Mouse (Mus musculus) hindbrain, embryonic 16.5 days (tissue): ENCODE measurements around the gene Gon7. TPM values are rescaled to one million over a fixed set of nuclear protein-coding genes. Genes with fewer than 3 reads are reported as not detected.

Source experiments
- ATAC-seq: fragments of 200-750 bp; cut with Nextera tagmentation; 2 replicates; pipeline ENCODE4 v1.8.0; 2017; ENCODE audit warnings: moderate TSS enrichment, moderate library complexity
- H3K27ac ChIP-seq: fragments of 300-500 bp; sonication (generic); 2 replicates; pipeline ENCODE4 v1.5.1; 2014; ENCODE audit warnings: low read depth, mild to moderate bottlenecking, control low read depth, low read length, moderate library complexity
- H3K27me3 ChIP-seq: fragments of 300-500 bp; sonication (generic); replicated peaks from 2 replicates; pipeline ENCODE4 v1.6.1; 2014; ENCODE audit warnings: low read length; ENCODE audit not compliant: control insufficient read depth, insufficient read depth
- H3K36me3 ChIP-seq: fragments of 300-500 bp; sonication (generic); 2 replicates; pipeline ENCODE4 v1.6.1; 2014; ENCODE audit warnings: mild to moderate bottlenecking, low read length, moderate library complexity, mixed read lengths; ENCODE audit not compliant: control insufficient read depth, insufficient read depth
- H3K4me1 ChIP-seq: fragments of 300-500 bp; sonication (generic); 2 replicates; pipeline ENCODE4 v1.6.1; 2014; ENCODE audit warnings: low read depth, low read length; ENCODE audit not compliant: control insufficient read depth, insufficient read depth
- H3K4me2 ChIP-seq: fragments of 300-500 bp; sonication (generic); 2 replicates; pipeline ENCODE4 v1.6.1; 2014; ENCODE audit warnings: mild to moderate bottlenecking, low read length, control low read depth, moderate library complexity
- H3K4me3 ChIP-seq: fragments of 300-500 bp; sonication (generic); 2 replicates; pipeline ENCODE4 v1.5.1; 2014; ENCODE audit warnings: mild to moderate bottlenecking, low read length, control low read depth, moderate library complexity
- H3K9ac ChIP-seq: fragments of 300-500 bp; sonication (generic); 2 replicates; pipeline ENCODE4 v1.6.1; 2014; ENCODE audit warnings: low read depth, mild to moderate bottlenecking, control low read depth, low read length, moderate library complexity
- H3K9me3 ChIP-seq: fragments of 300-500 bp; sonication (generic); 2 replicates; pipeline ENCODE4 v1.6.1; 2014; ENCODE audit warnings: mild to moderate bottlenecking, low read length, moderate library complexity; ENCODE audit not compliant: control insufficient read depth
- WGBS: fragments of 180-500 bp; shearing (Covaris S2); extraction: QIAGEN DNeasy Blood & Tissue Kit; methylation state at CpG from one replicate; pipeline ENCODE4 v1.1.7; 2014; 5-methylcytosine and 5-hydroxymethylcytosine counted together
- polyA plus RNA-seq: library from polyadenylated mRNA; unstranded; fragments of >200 nt; fragmentation: Nextera tagmentation; extraction: Ambion mirVana; gene quantifications from 2 replicates; pipeline ENCODE4 v1.2.1, GENCODE M21; 2015

Gene Gon7
- polyA plus RNA-seq, 1 experiment from 2014 or later, result 45.2 TPM

DNA sequence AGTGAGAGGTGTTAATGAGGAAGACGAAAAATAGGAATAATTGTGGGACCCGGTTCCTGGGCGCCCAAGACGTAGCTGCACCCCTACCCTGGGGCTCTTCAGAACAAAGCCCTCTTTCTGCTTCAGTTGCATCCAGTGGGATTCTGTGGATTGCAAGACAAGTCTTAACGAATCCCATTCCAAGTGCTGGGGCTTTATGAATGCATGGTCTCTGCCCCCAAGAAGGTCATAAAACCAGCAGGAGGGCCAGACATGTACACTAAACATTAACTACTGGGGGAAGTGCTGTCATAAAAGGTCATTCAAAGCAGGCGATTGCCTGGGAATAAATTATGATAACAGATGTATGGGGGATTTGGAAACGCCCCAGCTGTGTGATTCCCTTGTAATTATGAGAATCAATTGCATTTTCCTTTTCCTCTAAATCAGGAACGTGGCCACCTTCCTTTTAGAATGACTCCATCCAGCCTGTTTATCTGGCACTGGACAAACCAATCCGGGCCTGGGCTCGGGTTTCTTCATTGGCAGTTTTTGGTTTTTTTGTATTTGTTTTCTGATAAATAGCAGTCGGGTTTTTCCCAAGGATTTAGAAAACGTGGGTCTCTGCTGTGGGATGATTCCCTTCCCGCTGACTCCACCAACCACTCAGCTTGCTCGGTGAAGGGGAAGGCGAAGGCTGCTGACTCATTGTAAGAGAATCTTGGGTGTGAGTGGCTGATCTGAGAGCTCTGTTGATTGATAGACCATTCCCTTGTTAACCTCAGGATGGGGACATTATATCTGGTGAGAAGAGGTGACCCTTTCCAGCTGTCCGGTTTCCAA lies 26.6 kb downstream of the Gon7 start:
- H3K9me3 ChIP-seq, result no peaks in the 10 kb centered on the region
- WGBS, result 27% methylated on average over 16 of the region's 16 CpGs
- peak overlapping the region; percentile 26; the same call in 1 of the 2 replicates for H3K4me3 ChIP-seq
- H3K27me3 ChIP-seq, result no peaks in the 10 kb centered on the region
- H3K4me2 ChIP-seq, result peak overlapping the region; percentile 45
- no peak overlapping the region for H3K9ac ChIP-seq
- ATAC-seq, result peak; percentile 53
- H3K36me3 ChIP-seq, result no peaks in the 10 kb centered on the region
- H3K4me1 ChIP-seq, result peaks cover 15% of the 10 kb centered on the region
- peak overlapping the region; percentile 68 for H3K27ac ChIP-seq

DNA sequence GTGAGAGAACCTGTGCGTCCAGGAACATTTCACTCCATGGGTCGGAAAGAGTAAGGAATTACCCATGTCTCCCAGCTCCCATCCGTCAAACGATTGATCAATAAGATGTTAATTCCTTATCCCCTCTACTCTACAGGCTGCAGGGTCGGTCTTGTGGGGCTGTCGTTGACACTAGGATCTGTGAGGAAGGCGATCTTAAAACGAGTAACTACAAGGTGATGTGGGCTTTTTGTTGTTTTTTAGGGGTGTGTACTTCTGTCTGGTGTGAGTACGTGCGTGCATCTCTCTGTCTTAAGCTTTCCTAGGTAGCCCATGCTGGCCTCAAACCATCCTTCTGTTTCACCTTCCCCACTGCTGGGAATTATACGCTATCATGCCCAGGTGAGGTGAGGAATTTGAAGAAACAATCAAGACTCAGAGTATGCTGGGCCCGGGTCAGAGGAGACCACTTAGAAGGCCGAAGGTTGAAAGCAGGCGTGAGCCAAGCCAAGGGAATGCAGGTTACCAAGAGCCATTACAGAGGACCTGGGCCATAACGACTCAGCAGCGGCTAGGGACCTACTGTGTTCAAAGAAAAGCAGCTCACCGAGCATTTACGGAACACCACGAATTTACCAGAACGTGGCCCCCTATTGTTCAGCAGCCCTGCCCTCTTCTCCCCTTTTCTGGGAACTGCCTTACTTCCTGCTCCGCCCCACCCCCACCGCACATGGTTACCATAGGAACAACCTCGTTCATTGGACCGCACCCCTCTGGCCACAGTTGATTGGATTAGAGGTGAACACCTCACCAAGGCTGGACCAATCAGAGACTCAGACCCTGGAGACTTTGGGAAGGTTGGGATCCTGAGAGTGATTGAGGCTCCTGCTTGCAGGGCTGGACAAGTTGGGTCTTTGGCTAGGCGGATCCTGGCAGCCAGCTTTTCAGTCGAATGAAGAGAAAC lies 27.5 kb downstream of the Gon7 start:
- Histone ChIP-seq H3K9ac (peak overlapping the region; percentile 37; the same call in 1 of the 2 replicates), H3K4me2 (peak overlapping the region; percentile 45), H3K27ac (peak overlapping the region; percentile 73), H3K36me3 (no peaks in the 10 kb centered on the region), H3K9me3 (no peaks in the 10 kb centered on the region), H3K4me3 (peak overlapping the region; percentile 26), H3K4me1 (peaks cover 15% of the 10 kb centered on the region), H3K27me3 (no peaks in the 10 kb centered on the region)
- ATAC-seq, result peak; percentile 98
- 29% methylated on average over 26 of the region's 26 CpGs for WGBS

DNA sequence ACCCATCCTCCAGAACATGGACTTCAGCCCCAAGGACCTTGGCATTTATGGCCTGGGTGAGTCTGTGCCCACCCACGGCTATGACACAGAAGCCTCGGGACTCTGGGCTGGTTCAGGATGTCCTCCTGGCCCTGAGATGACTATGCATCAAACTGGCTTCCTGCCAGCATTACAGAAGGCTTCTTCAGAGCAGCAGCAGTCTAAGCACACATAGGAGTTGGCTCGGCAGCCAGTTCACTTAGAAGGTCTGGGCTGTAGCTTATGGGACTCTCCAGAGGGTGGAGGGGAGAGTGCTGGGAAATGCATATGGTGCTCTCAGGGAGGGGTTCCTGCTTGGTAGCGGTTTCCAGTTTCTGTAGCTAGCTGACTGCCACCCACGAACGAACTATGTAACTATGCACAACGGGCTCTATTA lies 31.8 kb downstream of the Gon7 start:
- Histone ChIP-seq H3K27ac (no peak overlapping the region), H3K4me1 (peaks cover 9% of the 10 kb centered on the region), H3K4me2 (no peak overlapping the region), H3K9ac (no peak overlapping the region), H3K27me3 (no peaks in the 10 kb centered on the region), H3K36me3 (no peaks in the 10 kb centered on the region), H3K9me3 (no peaks in the 10 kb centered on the region), H3K4me3 (no peak overlapping the region)
- WGBS, result 72% methylated on average over 7 of the region's 7 CpGs
- ATAC-seq, result no peak

DNA sequence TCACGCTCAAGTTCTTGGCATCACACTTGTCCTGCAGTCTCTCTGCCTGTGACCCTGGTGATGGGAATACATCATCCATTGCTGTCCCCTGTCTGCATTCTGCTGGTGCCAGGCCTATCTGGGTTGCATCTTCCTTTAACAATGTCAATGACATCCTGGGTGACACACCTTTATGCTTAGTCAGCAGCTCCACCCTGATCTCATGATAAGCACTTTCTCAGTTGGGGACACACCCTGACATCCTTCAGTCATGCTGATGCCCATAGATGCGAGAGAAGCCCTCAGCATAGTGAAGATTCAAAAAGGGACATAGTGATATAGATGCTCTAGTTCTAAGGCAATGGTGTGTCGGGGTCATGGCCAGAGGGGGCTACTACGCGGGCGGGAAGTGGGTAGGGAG lies 32.5 kb downstream of the Gon7 start:
- H3K9ac ChIP-seq, result no peak overlapping the region
- H3K27ac ChIP-seq, result no peak overlapping the region
- no peak for ATAC-seq
- no peaks in the 10 kb centered on the region for H3K9me3 ChIP-seq
- no peak overlapping the region for H3K4me3 ChIP-seq
- WGBS, result 93% methylated on average over 6 of the region's 6 CpGs
- no peaks in the 10 kb centered on the region for H3K27me3 ChIP-seq
- H3K4me2 ChIP-seq, result no peak overlapping the region
- H3K36me3 ChIP-seq, result no peaks in the 10 kb centered on the region
- peaks cover 3% of the 10 kb centered on the region for H3K4me1 ChIP-seq

DNA sequence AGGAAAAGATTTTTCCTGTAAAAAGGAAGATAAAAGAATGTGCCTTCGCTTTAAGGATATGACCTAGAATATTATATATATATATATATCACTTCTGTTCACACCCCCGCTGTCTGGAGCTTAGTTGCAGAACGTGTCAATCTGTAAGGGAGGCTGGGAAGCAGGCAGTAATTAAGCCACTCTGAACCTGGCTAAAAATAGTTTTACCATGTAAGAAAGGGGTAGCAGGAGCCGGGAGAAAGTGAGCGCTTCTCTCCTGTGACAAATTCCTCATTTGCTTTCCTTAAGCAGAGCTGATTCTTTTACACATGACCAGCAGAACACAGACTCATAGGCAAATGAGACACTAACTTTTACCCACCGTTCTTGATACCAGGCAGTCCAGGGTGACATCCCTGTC lies 33.7 kb downstream of the Gon7 start:
- no peaks in the 10 kb centered on the region for H3K9me3 ChIP-seq
- WGBS, result 73% methylated on average over 6 of the region's 6 CpGs
- no peak overlapping the region for H3K27ac ChIP-seq
- H3K4me2 ChIP-seq, result no peak overlapping the region
- H3K9ac ChIP-seq, result no peak overlapping the region
- H3K4me3 ChIP-seq, result no peak overlapping the region
- no peak for ATAC-seq
- no peaks in the 10 kb centered on the region for H3K36me3 ChIP-seq
- H3K27me3 ChIP-seq, result no peaks in the 10 kb centered on the region
- H3K4me1 ChIP-seq, result no peaks in the 10 kb centered on the region

DNA sequence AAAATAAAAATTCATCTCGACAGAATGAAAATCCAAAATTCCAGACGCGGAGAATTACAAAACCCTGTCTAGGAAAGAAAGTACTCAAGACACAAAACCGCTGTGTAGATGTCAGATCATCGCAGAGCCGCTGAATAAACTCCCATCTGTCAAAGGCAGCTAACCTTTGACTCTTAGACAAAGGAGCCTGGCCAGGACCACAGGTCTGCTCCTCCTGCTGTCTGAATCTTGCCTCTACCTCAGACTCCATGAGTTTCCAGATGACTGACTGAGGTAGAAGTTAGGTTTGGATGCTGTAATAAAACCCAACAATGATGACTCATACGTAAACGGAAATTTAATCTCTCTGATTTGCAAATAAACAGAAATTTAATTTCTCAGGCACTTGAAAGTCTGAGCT lies 34.6 kb downstream of the Gon7 start:
- Histone ChIP-seq H3K4me1 (no peaks in the 10 kb centered on the region), H3K27ac (no peak overlapping the region), H3K36me3 (no peaks in the 10 kb centered on the region), H3K9me3 (no peaks in the 10 kb centered on the region), H3K4me2 (no peak overlapping the region), H3K27me3 (no peaks in the 10 kb centered on the region), H3K9ac (no peak overlapping the region), H3K4me3 (no peak overlapping the region)
- WGBS, result 55% methylated on average over 8 of the region's 8 CpGs
- no peak for ATAC-seq

DNA sequence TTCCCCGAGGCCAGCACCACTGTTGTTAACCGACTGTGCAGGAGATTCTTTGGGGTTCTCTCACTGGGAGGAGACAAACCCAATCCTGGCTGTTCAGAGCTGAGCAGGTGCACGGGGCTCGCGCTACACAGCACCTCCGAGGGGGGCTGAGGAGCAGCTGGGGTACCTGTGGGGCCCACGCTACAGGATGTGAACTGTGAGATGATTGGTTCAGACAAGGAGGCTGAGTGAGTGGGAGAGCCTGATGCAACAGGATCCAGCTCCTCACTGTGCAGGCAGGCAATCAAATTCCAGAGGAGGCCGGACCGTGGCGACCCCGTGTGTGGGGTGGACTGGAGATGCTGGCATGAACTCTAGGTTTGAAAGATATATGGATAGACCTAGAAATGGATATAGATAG lies 35.2 kb downstream of the Gon7 start:
- H3K27me3 ChIP-seq, result no peaks in the 10 kb centered on the region
- no peak for ATAC-seq
- H3K4me2 ChIP-seq, result no peak overlapping the region
- no peaks in the 10 kb centered on the region for H3K4me1 ChIP-seq
- no peaks in the 10 kb centered on the region for H3K9me3 ChIP-seq
- no peaks in the 10 kb centered on the region for H3K36me3 ChIP-seq
- no peak overlapping the region for H3K27ac ChIP-seq
- WGBS, result 54% methylated on average over 11 of the region's 11 CpGs
- no peak overlapping the region for H3K9ac ChIP-seq
- no peak overlapping the region for H3K4me3 ChIP-seq

DNA sequence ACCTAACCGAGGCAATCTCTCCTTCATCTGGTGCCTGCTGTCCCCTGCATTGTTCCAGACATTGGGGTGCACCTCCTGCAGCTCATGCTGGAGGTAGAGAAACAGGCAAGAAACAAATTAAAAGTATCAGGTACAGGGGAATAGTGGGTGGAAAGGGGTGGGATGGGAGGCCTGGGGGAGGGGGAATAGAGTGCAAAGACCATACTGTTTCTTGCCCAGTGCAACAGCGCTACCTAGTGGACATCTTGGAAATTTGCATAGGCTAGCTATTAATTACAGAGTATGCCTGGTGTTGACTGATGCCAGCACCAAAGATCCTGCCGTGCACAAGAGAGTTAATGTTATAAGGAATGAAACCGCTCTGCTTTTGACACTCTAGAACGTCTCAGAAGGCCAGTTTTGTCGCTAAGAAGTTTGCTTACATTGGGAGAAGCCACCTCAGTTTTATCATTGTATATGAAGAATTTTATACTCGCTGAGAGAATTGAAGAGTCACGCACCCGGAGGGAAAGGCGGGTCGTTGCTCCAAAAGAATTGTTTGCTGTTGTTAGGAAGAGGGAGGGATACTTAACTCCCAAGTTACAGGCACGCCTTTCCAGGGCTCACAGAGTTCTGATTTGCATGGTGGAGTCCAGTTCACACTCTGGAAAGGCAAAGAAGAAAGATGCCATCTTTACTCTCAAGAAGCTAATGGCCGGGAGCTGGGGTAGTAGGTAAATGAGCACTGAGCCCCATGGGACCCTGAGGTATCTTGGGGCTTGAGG lies 37.9 kb downstream of the Gon7 start:
- H3K9ac ChIP-seq, result peak overlapping the region; percentile 13; the same call in 1 of the 2 replicates

More for the DNA sequence above, 37.9 kb downstream of the Gon7 start:
- Histone ChIP-seq H3K27ac (no peak overlapping the region), H3K27me3 (no peaks in the 10 kb centered on the region), H3K4me3 (no peak overlapping the region; the same call in 1 of the 2 replicates), H3K36me3 (no peaks in the 10 kb centered on the region), H3K4me2 (peak overlapping the region; percentile 38), H3K4me1 (no peaks in the 10 kb centered on the region), H3K9me3 (no peaks in the 10 kb centered on the region)
- 24% methylated on average over 13 of the region's 13 CpGs for WGBS
- ATAC-seq, result peak; percentile 86
